Mouse (Mus musculus) neural tube, embryonic 10.5 days (tissue): ENCODE data around the gene Atg9b.

Experiments used
- DNase-seq: peaks from one replicate; pipeline ENCODE4 v3.0.0-alpha.2; 2017; ENCODE audit warnings: low spot score; ENCODE audit errors: extremely low spot score

The Atg9b gene

DNA sequence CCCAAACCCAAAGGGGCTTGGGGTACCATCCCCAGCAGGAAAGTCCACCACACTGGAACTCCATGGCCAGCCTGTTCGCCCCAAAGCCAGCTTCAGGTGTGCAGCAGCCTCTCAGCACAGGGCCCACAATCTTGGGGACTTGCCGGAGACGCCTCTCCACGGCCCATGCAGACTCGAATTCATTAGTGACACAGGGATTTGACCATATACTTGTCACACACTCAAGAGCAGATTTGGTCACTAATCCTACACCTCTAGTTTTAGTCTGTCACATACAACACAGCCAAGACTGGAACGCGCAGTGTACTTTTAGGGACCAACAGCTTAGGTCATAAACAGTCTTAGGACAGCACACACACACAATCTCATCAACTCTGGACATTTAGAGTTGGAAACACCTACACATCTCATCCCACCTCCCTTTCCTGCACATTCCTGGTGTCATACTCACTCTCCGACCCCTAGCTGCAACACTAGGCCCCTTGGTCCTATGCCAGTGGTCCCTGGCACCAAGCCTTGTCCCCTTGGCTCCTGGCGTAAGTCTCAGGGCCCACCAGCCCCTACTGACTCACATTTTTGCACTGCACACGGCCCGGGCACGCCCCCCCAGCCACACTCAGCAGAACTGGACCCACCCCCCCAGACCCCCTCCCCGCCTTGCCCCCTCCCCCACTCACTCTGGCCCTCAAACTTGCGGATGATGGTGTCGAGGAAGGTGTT is 41.3 kb downstream of the Atg9b start:
- no peak for DNase-seq

DNA sequence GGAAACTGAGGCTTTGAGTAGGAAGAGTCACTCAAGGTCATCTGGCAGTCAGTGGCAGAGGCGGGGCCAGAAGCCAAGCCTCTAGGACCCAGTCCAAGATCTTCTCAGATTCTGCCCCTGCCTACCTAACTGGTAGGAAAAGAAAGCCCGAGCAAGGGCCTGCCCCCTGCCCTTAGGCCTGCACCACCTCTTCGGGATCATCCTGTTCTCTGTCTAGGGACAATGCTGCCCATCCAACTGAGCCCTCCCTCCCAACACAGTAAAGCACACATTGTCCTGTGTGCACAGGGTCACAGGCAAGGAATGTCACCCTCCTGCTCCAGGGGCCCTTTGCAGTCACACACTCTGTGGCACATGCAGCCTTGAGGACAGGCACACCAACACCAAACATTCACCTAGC is 41.9 kb downstream of the Atg9b start:
- DNase-seq = no peak

DNA sequence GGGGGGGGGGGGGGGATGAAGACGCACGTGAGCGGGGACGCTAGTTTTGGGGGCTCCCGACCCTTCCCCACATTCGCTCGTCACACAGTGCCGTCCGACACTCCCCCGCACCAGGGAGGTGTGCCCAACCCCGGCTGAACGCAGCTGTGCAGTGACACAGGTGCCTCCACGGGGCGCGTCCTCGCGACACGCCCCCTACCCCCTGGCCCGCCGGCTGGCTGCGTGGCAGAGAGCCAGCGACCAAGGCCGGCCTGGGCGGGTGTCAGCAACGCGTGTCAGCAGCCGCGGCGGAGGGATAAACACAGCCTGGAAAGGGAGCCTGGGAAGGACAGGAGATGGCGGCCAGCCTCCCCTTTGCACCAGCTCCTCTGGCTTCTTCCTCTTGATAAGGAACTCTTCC is 43.4 kb downstream of the Atg9b start:
- peak; percentile 34 for DNase-seq

DNA sequence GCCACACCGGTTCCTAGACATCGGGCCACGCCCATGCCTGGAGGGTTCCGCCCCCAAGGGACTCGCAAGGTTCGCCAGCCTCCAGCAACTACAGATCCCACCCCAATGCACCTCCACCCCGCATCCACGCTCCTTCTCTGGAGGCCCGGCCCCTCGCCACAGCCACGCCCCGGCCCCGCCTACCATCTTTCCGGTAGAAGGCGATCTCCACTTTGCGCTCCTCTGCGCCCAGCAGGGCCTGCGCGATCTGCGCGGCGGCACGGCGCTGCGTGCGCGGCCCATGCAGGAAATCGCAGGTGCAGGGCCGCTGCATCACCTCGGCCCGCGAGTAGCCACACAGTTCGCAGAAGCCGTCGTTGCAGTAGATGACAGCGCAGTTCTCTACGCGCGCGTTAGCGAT is 43.8 kb downstream of the Atg9b start:
- peak; percentile 67 for DNase-seq

DNA sequence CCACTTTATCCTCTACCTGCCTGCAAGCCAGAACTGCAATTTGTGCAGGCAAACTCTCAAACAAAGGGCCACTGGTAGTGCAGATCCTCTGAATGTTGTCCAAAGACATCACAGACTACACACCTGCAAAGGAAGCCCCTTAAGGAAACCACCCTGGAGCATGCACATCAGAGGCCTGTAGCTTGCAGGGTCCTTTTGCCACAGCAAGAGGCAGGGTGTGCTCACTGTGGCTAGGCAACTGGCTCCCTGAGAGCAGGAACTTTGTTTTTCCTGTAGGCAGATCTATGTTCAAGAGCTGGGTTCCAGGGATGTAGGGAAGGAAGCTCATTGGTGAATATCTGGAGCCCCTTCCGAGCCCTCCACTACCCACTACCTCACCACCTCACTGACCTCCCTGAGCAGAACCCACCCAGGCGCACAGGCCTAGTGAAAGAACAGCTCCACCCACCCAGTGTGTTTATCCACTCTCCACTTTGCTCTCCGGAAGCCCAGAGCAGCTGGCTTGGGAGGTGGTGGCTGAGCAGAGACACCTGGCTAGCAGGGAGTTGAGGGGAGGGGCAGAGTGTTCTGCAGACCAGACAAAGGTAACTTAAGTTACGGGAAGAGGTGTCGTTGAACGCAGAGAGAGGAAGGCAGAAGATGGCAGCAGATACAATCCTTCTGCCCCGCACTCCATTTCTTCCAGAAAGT is 44.6 kb downstream of the Atg9b start:
- DNase-seq = no peak

DNA sequence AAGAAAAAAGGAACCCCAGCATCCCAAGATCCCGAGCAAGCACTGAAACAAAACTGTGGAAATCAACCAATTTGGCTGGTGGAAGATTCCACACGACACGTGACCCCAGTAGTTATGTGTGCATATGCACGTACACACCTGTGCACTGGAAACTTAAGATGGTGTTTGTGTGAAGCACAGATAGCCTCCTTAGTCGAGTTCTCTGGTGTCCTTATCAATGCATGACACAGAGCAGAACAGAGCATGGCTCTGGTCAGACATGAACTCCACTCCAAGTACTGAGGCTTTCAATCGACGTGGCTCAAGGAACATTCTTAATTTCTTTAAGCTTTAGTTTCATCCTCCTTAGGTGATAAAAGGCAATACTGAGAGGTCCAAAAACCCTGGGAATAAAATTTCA is 45.6 kb downstream of the Atg9b start:
- DNase-seq = no peak

DNA sequence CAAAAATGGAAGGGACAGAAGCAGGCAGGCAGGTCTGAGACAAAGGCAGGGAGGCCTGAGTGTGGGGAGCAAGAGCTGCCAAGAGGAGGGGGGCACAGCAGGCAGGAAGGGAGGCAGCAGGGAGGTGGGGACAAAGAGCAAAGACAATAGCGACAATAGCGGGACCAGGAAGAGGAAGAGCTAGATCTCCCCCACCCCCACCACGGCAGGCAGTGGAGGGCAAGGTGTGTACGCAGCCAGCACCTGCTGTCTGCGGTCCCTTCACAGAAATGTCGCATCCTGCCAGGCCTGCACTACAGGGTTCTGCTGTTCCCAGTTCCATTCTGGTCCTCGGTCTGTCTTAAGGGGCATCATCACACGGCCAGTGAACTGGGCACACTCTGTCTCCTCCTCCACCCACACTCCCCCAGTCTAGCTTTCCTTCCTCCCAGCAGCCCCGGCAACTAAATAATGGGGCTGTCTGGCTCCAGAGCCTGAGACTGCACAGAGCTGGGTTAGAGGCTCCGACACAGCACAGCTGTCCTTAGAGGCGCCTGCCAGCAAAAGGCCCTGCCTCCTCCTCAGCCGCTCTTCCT is 47.4 kb downstream of the Atg9b start:
- DNase-seq = peak; percentile 37

DNA sequence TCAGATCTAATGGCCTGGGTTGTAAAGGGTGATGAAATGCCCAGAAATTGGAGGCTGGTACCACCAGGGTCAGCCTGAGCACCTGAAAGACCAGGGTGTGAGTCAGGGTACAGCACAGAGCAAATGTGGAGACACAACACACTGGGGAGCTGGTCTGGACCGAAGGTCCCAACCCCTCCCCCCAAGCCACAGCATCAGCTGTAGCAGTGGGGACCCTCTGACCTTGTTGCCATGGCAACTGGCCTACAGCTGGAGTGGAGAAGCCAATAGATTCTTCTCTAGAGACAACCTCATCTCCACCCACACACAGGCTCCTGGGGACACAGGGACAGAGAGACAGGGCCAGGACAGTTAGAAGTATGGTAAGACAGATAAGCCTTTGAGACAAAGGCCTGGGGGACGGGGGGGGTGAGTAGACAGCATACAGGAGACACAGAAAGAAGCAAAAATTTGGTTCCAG is 47.9 kb downstream of the Atg9b start:
- DNase-seq = peak; percentile 82

DNA sequence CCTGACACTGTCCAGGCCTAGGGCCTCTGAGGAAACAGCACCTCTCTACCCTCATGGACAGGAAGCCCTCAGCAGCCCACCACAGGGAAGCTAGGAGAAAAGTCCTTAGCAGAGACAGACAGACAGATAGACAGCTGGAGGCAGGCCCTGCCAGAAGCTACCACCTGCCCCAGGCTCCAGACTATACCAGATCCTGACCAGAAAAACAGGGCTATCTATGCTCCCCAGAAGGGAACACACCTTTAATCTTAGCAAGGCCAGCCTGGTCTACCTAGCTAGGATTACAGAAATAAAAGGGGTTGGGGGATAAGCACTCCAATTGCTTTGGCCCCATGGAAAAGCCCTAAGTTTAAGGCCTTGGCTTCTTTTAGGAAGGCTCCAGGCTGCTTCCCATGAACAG is 48.6 kb downstream of the Atg9b start:
- no peak for DNase-seq

DNA sequence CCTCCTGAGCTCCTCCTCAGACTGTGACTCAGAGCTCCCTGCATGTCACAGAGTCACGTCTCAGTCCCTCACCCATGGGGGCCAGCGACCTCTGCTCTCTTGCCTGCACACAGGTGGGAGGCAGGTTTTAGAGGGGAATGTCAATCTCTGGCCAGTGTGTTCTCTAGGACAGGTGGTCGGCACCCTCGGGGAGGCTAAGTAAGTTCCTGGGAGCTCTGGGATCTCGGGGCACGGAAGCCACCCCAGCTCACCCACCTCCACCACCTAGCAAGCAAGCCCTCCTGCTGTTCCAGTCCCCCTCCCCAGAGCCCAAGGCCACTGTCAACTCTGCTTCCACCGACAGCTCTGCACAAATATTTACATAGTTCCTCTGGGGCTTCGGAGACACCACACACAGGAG is 49.0 kb downstream of the Atg9b start:
- no peak for DNase-seq

DNA sequence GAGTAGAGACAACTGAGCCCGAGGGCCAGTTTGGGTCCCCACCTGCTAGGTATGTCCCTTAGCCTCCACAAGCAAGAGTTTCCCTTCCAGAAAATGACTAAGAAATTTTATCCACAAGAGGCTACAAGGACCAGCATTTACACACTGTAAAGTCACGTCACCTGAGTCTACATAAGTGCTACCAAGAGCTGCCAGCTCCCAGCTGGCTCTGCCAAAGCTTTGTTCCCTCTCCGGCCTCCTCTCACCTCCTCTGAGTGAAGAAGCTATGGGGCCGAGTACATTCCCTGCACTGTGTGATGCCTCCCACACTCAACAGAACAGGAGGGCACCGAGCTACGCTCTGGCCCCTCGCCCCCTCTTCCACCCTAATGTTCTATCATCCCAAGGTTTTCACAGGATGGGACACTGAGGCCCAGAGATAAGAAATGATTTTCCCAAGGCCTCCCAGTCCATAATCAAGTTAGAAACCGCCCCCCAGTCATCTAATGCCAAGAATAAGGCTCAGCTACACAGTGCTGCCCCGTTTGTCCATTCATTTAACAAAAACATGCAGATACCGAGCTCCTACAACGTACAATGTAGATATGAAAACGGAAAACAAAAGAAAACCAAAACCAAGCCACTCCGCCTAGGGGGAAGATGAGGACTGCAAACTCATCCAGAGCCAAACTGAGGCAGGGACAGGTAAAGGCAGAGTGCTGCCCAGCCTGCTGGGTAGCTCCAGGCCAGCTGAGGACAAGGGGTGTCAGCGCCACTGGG is 49.6 kb downstream of the Atg9b start:
- no peak for DNase-seq

DNA sequence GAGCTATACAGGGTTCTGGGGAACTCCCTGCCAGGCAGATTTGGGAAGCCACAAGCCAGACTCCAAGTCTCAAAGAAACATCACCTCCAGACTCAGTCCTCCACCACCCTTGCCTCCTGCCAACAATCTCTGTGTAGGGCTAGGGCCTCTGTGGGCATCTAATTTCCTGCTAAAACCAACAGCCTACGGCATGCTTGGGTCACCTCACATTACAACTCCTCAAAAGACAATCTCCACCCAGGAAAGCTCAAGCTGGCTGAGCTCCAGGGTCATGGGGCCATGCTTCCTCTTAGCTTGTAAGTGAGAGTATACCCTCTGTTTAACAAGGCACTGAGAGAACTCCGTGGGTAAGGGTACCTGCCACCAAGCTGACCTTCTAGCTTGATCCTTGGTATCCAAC is 54.1 kb downstream of the Atg9b start:
- DNase-seq = no peak

DNA sequence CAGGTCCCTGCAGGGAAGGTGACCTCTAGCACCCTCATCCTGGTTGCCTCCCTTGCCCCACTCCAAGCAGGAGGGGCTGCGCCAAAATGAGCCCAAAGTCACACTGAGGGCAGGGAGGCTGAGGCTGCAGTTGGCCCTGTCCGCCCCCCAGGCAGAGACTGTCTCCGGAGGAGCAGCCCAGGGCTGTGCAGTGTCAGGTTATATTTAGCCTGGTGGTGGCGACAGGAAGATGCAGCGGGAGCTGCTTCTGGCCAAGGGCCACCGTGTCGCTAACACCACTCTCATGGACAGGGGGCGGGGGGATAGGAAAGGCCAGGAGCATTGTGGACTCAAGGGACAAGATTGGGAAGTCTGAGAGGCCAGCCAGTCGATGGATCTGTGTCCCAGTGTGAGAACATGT is 54.6 kb downstream of the Atg9b start:
- DNase-seq = no peak

DNA sequence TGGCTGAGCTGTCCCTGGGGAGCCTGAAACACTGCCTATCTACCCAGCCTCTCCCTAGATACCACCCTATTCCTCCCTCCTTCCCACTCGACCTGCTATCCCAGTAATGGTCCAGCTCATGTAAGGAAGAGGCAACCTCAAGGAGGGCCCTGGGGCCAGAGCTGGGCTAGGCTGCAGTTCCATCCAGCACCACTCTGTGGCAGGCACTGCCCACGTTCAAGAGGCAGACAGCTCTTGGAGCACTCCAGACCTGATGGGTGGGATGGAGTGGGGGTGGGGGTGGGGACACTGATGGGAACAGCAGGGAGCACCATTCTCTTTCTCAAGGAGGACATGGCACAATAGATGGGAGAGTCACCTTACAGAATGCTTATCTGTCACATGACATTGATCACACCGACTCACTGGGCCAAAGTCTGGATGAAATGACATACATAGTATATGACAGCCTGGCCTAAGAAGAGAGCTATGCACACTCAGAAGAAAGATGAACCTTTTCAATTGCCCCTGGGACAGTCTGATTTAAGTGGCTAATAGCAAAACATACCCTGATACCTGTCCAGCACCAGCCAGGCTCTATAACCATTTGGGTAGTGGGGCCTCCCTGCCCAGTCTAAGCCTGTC is 55.9 kb downstream of the Atg9b start:
- DNase-seq = peak; percentile 64

DNA sequence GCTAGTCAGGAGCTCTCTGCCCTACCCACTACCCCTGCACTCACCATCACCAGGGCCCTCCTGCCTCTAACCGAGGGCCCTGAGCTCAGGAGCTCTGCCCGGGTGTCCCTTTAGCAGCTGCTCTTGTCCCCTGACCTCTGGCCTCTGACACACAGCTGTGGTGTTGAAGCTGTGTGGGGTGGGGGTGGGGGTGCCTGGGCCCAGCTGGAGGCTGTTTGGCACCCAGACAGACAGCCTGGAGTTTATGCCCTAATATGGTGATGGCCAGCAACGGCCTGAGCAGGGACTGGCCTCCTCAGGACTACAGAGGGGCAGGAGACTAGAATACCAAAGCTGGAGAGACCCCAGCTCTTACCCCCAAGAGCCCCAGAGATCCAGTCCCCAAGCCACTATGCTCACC is 57.2 kb downstream of the Atg9b start:
- peak; percentile 24 for DNase-seq
